Mouse (Mus musculus): ENCODE measurements around the gene Fam83g. TPM values are rescaled to one million over a fixed set of nuclear protein-coding genes. Genes with fewer than 3 reads are reported as not detected.

Gene Fam83g
- polyA plus RNA-seq, 1 experiment from 2014 or later, result 1.6 TPM

GRCm38 (mm10) chr11:61722077-61722476 is 38.2 kb downstream of the Fam83g start:
- Histone ChIP-seq H3K9ac (no peak overlapping the region), H3K4me2 (no peak overlapping the region), H3K36me3 (peaks cover 5% of the 10 kb centered on the region), H3K9me3 (no peaks in the 10 kb centered on the region), H3K4me3 (no peak overlapping the region), H3K27ac (replicated peaks) (no peak overlapping the region), H3K27me3 (replicated peaks) (no peaks in the 10 kb centered on the region), H3K4me1 (no peaks in the 10 kb centered on the region)
- no peak for ATAC-seq (ENCODE audit: extremely low read depth, insufficient number of reproducible peaks, low FRiP score, low TSS enrichment)
- WGBS, result 76% methylated on average over 5 of the region's 5 CpGs

- Histone ChIP-seq H3K27me3 (replicated peaks) (no peaks in the 10 kb centered on the region), H3K9ac (peak overlapping the region; percentile 14; the same call in 1 of the 2 replicates), H3K36me3 (peaks cover 59% of the 10 kb centered on the region), H3K27ac (replicated peaks) (0 out of 2 replicates have a peak overlapping the region, but pooled peaks have one; percentile 15), H3K9me3 (no peaks in the 10 kb centered on the region), H3K4me2 (no peak overlapping the region), H3K4me3 (no peak overlapping the region), H3K4me1 (peaks cover 5% of the 10 kb centered on the region; the same call in 1 of the 2 replicates)
- WGBS, result 29% methylated on average over 2 of the region's 2 CpGs
- ATAC-seq (ENCODE audit: extremely low read depth, insufficient number of reproducible peaks, low FRiP score, low TSS enrichment), result no peak
Measured at GRCm38 (mm10) chr11:61728037-61728436, 44.1 kb downstream of the Fam83g start.

- no peak for ATAC-seq (ENCODE audit: extremely low read depth, insufficient number of reproducible peaks, low FRiP score, low TSS enrichment)
- 78% methylated on average over 7 of the region's 7 CpGs for WGBS
- Histone ChIP-seq H3K36me3 (peaks cover 94% of the 10 kb centered on the region), H3K27me3 (replicated peaks) (no peaks in the 10 kb centered on the region), H3K9me3 (no peaks in the 10 kb centered on the region), H3K9ac (no peak overlapping the region), H3K4me2 (no peak overlapping the region), H3K4me3 (no peak overlapping the region), H3K27ac (replicated peaks) (no peak overlapping the region), H3K4me1 (peaks cover 5% of the 10 kb centered on the region; the same call in 1 of the 2 replicates)
Measured at GRCm38 (mm10) chr11:61732672-61733071, 48.8 kb downstream of the Fam83g start.

DNA sequence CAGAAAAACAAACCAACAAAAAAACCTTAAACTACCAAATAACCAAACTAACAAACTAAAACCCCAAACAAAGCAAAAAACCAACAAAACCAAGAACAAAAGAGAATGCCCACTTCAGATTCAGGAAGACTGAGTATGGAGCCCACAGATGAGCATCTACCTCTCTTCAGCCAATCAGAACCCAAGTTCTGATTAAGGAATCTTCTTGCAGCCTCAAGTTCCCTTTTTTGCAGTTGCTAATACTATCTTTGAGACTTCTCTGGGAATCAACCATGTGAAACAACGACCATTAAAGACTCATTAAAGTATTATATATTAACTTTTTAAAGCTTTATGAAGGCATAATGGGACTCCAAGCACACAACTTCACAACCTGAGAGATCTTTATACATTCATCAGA is 53.4 kb downstream of the Fam83g start:
- Histone ChIP-seq H3K27ac (replicated peaks) (no peak overlapping the region), H3K9ac (no peak overlapping the region), H3K4me3 (no peak overlapping the region), H3K4me2 (no peak overlapping the region), H3K27me3 (replicated peaks) (no peaks in the 10 kb centered on the region), H3K36me3 (peaks cover 99% of the 10 kb centered on the region), H3K4me1 (no peaks in the 10 kb centered on the region), H3K9me3 (no peaks in the 10 kb centered on the region)
- ATAC-seq (ENCODE audit: extremely low read depth, insufficient number of reproducible peaks, low FRiP score, low TSS enrichment), result no peak
- WGBS, result 85% methylated on average over 1 of the region's 1 CpGs

DNA sequence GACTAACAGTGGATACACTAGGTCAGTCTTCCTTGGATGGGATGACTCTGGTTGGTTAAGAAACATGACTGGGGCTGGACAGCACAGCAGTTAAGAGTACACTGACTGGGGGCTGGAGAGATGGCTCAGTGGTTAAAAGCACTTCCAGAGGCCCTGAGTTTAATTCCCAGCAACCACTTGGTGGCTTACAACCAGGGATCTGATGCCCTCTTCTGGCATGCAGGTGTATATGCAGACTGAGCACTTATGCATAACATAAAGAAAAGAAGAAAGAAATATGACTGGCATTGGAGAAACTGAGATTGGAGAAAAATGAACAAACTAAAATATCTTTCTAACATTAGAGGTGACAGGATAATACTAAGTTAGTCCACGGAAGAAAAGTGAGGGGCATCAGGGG is 56.6 kb downstream of the Fam83g start:
- Histone ChIP-seq H3K9ac (no peak overlapping the region), H3K27me3 (replicated peaks) (no peaks in the 10 kb centered on the region), H3K4me3 (no peak overlapping the region), H3K36me3 (peaks cover 96% of the 10 kb centered on the region), H3K27ac (replicated peaks) (no peak overlapping the region), H3K9me3 (no peaks in the 10 kb centered on the region), H3K4me2 (no peak overlapping the region), H3K4me1 (no peaks in the 10 kb centered on the region)
- no peak for ATAC-seq (ENCODE audit: extremely low read depth, insufficient number of reproducible peaks, low FRiP score, low TSS enrichment)
- 88% methylated on average over 1 of the region's 1 CpGs for WGBS

DNA sequence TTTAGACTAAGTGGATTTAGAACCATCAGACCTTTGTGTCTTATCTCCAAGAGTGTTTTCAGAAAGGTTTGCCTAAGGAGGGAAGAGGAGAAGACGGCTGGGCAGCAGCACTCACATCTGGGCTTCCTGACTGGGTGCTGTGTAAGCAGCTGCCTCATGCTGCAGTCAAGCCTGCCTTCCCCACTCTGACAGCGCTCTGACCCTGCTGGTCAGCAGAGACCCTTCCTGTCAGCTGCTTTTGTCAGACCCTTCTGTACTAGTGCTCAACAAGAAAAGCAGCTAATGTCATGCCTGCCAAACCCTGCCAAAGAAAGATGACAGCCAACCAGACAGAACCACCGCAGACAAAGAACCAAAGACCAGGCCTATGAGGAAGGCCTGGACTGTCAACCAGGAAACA is 59.9 kb downstream of the Fam83g start:
- H3K4me2 ChIP-seq, result no peak overlapping the region
- no peak overlapping the region for H3K4me3 ChIP-seq
- ATAC-seq (ENCODE audit: extremely low read depth, insufficient number of reproducible peaks, low FRiP score, low TSS enrichment), result no peak
- no peak overlapping the region for H3K9ac ChIP-seq
- WGBS, result 69% methylated on average over 3 of the region's 3 CpGs
- no peaks in the 10 kb centered on the region for H3K27me3 ChIP-seq (replicated peaks)
- no peaks in the 10 kb centered on the region for H3K4me1 ChIP-seq
- H3K27ac ChIP-seq (replicated peaks), result no peak overlapping the region
- peaks cover 89% of the 10 kb centered on the region for H3K36me3 ChIP-seq
- no peaks in the 10 kb centered on the region for H3K9me3 ChIP-seq

- peaks cover 88% of the 10 kb centered on the region for H3K36me3 ChIP-seq
- no peaks in the 10 kb centered on the region for H3K27me3 ChIP-seq (replicated peaks)
- ATAC-seq (ENCODE audit: extremely low read depth, insufficient number of reproducible peaks, low FRiP score, low TSS enrichment), result no peak
- no peaks in the 10 kb centered on the region for H3K9me3 ChIP-seq
- no peak overlapping the region for H3K9ac ChIP-seq
- H3K4me3 ChIP-seq, result no peak overlapping the region
- H3K4me2 ChIP-seq, result no peak overlapping the region
- no peaks in the 10 kb centered on the region for H3K4me1 ChIP-seq
- no peak overlapping the region for H3K27ac ChIP-seq (replicated peaks)
- WGBS, result 67% methylated on average over 3 of the region's 3 CpGs
Measured at GRCm38 (mm10) chr11:61744460-61744859, 60.6 kb downstream of the Fam83g start.

DNA sequence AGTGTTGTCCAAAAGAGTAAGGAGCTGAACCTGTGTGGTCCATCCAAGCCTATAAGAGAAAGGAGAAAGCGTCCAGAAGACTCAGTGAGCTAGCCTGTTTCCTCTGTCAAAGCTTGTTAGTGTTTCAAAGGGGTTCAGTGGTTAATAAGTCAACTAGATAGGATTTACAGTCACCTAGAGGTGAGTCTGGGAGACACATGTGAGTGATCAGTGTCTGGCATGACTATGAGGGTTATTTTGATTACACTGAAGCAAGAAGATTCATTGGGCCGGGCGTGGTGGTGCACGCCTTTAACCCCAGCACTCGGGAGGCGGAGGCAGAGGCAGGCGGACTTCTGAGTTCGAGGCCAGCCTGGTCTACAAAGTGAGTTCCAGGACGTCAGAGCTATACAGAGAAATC is 61.9 kb downstream of the Fam83g start:
- WGBS, result 86% methylated on average over 9 of the region's 9 CpGs
- ATAC-seq (ENCODE audit: extremely low read depth, insufficient number of reproducible peaks, low FRiP score, low TSS enrichment), result no peak
- no peak overlapping the region for H3K4me3 ChIP-seq
- H3K27me3 ChIP-seq (replicated peaks), result no peaks in the 10 kb centered on the region
- H3K27ac ChIP-seq (replicated peaks), result no peak overlapping the region
- H3K9me3 ChIP-seq, result no peaks in the 10 kb centered on the region
- no peak overlapping the region for H3K4me2 ChIP-seq
- H3K4me1 ChIP-seq, result no peaks in the 10 kb centered on the region
- no peak overlapping the region for H3K9ac ChIP-seq
- H3K36me3 ChIP-seq, result peaks cover 88% of the 10 kb centered on the region

DNA sequence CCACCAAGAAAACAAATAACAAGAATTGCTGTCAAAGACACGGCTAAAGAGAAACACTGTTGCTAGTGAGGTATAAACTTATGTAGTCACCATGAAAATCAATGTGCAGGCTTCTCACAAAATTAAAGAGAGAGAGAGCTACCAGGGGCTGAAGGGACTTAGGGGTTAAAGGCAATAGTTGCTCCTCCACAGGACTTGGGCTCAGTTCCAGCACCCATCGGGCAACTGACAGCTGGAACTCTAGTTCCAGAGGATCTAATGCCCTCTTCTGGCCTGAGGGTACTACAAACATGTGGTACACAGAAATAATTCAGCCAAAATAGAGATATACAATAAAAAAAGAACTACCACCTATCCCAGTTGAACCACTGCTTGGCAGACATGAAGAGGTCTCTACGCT is 63.3 kb downstream of the Fam83g start:
- Histone ChIP-seq H3K9me3 (no peaks in the 10 kb centered on the region), H3K4me1 (no peaks in the 10 kb centered on the region), H3K4me2 (no peak overlapping the region), H3K27ac (replicated peaks) (no peak overlapping the region), H3K4me3 (no peak overlapping the region), H3K9ac (no peak overlapping the region), H3K36me3 (peaks cover 88% of the 10 kb centered on the region), H3K27me3 (replicated peaks) (no peaks in the 10 kb centered on the region)
- 64% methylated on average over 3 of the region's 3 CpGs for WGBS
- ATAC-seq (ENCODE audit: extremely low read depth, insufficient number of reproducible peaks, low FRiP score, low TSS enrichment), result no peak

DNA sequence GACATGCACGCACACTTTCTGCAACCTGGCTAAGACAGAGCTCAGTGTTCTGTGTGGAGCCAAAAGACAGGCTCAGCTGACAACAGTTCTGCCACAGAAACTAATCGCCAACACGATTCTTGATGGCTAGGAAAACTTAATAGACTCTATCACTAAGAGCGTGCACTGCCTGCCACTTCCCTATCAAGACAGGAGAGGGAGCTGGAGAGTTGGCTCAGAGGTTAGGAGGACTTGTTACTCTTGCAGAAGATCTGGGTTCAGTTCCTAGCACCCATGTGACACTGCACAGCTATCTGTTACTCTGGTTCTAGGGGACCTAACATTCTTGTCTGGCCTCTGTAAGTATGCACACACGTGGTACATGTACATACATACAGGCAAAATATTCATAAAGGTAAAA is 67.7 kb downstream of the Fam83g start:
- ATAC-seq (ENCODE audit: extremely low read depth, insufficient number of reproducible peaks, low FRiP score, low TSS enrichment), result no peak
- no peak overlapping the region for H3K4me3 ChIP-seq
- no peak overlapping the region for H3K4me2 ChIP-seq
- no peaks in the 10 kb centered on the region for H3K4me1 ChIP-seq
- no peak overlapping the region for H3K9ac ChIP-seq
- no peaks in the 10 kb centered on the region for H3K27me3 ChIP-seq (replicated peaks)
- H3K9me3 ChIP-seq, result no peaks in the 10 kb centered on the region
- H3K27ac ChIP-seq (replicated peaks), result no peak overlapping the region
- WGBS, result 76% methylated on average over 5 of the region's 5 CpGs
- peaks cover 87% of the 10 kb centered on the region for H3K36me3 ChIP-seq

DNA sequence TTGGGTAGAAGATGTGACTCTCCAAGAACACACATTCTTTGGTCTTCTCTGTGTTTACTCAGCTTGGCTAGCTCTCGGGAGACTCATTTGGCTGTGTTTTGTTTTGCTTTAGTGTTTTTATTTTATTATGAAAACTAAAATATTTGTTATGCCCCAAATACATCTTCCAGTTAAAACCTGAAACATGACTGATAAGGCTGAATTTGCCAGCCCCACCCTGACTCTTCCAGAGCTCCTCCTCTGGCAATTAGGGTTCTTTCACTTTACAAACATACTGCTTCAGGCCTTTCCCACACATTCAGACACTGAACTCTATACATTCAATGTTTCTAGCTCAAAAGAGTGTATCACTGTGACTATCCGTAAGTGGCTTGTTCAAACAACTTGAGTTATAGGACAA is 73.3 kb downstream of the Fam83g start:
- peaks cover 59% of the 10 kb centered on the region for H3K36me3 ChIP-seq
- H3K4me3 ChIP-seq, result no peak overlapping the region
- no peaks in the 10 kb centered on the region for H3K27me3 ChIP-seq (replicated peaks)
- H3K9ac ChIP-seq, result no peak overlapping the region
- no peak for ATAC-seq (ENCODE audit: extremely low read depth, insufficient number of reproducible peaks, low FRiP score, low TSS enrichment)
- 81% methylated on average over 2 of the region's 2 CpGs for WGBS
- H3K4me2 ChIP-seq, result no peak overlapping the region
- no peaks in the 10 kb centered on the region for H3K9me3 ChIP-seq
- H3K27ac ChIP-seq (replicated peaks), result no peak overlapping the region
- peaks cover 10% of the 10 kb centered on the region for H3K4me1 ChIP-seq
